Mouse (Mus musculus): ENCODE results near the gene Psma6. TPM values are rescaled to one million over a fixed set of nuclear protein-coding genes. Genes with fewer than 3 reads are reported as not detected.

Gene Psma6
- polyA plus RNA-seq, 1 experiment from 2014 or later = 373 TPM

- H3K9me3 ChIP-seq (replicated peaks; ENCODE audit: control insufficient read depth, low read length) = no peaks in the 10 kb centered on the region
- peak overlapping the region; percentile 82 for H3K27ac ChIP-seq (ENCODE audit: low read length)
- H3K27me3 ChIP-seq (ENCODE audit: control insufficient read depth, insufficient read depth, low read length) = no peaks in the 10 kb centered on the region
- WGBS = 1% methylated on average over 20 of the region's 20 CpGs
- H3K36me3 ChIP-seq (ENCODE audit: control insufficient read depth, insufficient read depth, low read length) = no peaks in the 10 kb centered on the region
- H3K9ac ChIP-seq (ENCODE audit: low read length) = peak overlapping the region; percentile 96
- H3K4me1 ChIP-seq (ENCODE audit: control insufficient read depth, insufficient read depth, low read length) = peaks cover 14% of the 10 kb centered on the region
- ATAC-seq (ENCODE audit: insufficient read depth, low FRiP score) = 0 out of 2 replicates have a peak, but pooled peaks have one; percentile 1
- peak overlapping the region; percentile 92 for H3K4me3 ChIP-seq (replicated peaks; ENCODE audit: low read length)
- H3K4me2 ChIP-seq (ENCODE audit: low read depth, low read length) = peak overlapping the region; percentile 73
Observed at GRCm38 (mm10) chr12:55399128-55399677, 15.2 kb downstream of the Psma6 start.

DNA sequence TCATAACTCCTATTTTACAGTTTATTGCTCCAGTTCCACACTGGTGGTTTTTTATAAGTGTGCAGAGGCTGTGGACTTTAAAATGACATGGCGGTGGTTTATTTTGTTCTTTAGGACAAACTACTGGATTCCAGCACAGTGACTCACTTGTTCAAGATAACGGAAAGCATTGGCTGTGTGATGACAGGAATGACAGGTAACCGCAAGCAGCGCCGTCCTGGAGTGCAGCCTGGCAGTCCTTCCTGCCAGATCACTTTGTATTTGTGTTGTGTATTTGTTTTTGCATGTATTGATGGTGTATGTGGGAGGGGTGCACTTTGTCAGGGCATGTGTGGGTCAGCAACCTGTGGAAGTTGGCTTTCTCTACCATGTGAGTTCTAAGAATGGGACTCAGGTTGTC, 23.9 kb downstream of the Psma6 start:
- peaks cover 11% of the 10 kb centered on the region for H3K36me3 ChIP-seq (ENCODE audit: control insufficient read depth, insufficient read depth, low read length)
- H3K4me2 ChIP-seq (ENCODE audit: low read depth, low read length) = no peak overlapping the region
- no peaks in the 10 kb centered on the region for H3K9me3 ChIP-seq (replicated peaks; ENCODE audit: control insufficient read depth, low read length)
- no peak for ATAC-seq (ENCODE audit: insufficient read depth, low FRiP score)
- H3K27ac ChIP-seq (ENCODE audit: low read length) = no peak overlapping the region
- WGBS = 71% methylated on average over 5 of the region's 5 CpGs
- H3K4me3 ChIP-seq (replicated peaks; ENCODE audit: low read length) = no peak overlapping the region
- H3K9ac ChIP-seq (ENCODE audit: low read length) = no peak overlapping the region
- no peaks in the 10 kb centered on the region for H3K27me3 ChIP-seq (ENCODE audit: control insufficient read depth, insufficient read depth, low read length)
- no peaks in the 10 kb centered on the region for H3K4me1 ChIP-seq (ENCODE audit: control insufficient read depth, insufficient read depth, low read length)

DNA sequence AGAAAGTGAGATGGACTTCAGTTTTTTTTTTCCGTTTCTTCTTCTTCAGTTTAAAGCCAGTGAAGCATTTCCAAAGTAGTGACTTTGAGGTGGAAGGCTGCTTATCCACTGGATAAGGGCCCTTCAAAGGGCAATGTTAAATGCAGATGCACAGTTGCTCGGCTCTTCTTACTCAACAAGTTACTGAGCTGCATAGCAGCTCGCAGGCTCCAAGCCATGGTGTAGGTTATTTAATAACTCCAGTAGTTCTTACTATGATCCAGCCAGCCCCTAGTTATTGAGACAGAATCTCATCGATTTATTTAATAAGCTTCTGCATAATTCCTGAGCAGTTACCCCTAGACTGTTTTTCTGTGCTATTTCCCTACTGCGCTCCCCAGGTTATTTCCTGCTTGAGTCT, 31.2 kb downstream of the Psma6 start:
- ATAC-seq (ENCODE audit: insufficient read depth, low FRiP score) = no peak
- whole genome bisulfite sequencing = 96% methylated on average over 5 of the region's 5 CpGs
- peaks cover 31% of the 10 kb centered on the region for H3K36me3 ChIP-seq (ENCODE audit: control insufficient read depth, insufficient read depth, low read length)

DNA sequence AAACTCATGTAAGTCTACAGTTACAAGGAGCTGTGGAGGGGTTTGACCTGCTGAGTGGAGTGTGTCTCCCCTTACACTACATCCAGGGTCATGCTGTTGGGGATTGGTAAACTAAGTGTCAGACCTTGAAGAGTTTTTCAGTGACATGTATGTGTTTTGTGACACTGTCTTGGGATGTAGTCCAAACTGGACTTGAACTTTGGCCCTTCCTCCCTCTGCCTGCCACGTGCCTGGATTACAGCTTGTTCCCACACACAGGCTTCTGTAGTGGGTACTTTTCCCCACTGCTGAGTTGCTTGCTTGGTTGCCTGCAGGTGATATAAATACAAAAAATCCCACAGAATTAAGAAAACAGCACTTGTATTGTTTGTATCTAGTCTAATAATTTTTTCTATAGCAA, 31.7 kb downstream of the Psma6 start:
- H3K27me3 ChIP-seq (ENCODE audit: control insufficient read depth, insufficient read depth, low read length) = no peaks in the 10 kb centered on the region
- WGBS = 52% methylated on average over 1 of the region's 1 CpGs
- H3K9me3 ChIP-seq (replicated peaks; ENCODE audit: control insufficient read depth, low read length) = no peaks in the 10 kb centered on the region
- H3K4me1 ChIP-seq (ENCODE audit: control insufficient read depth, insufficient read depth, low read length) = no peaks in the 10 kb centered on the region
- H3K36me3 ChIP-seq (ENCODE audit: control insufficient read depth, insufficient read depth, low read length) = peaks cover 32% of the 10 kb centered on the region
- H3K27ac ChIP-seq (ENCODE audit: low read length) = no peak overlapping the region
- H3K4me3 ChIP-seq (replicated peaks; ENCODE audit: low read length) = no peak overlapping the region
- no peak for ATAC-seq (ENCODE audit: insufficient read depth, low FRiP score)
- no peak overlapping the region for H3K4me2 ChIP-seq (ENCODE audit: low read depth, low read length)
- no peak overlapping the region for H3K9ac ChIP-seq (ENCODE audit: low read length)

More for the DNA sequence above, 31.2 kb downstream of the Psma6 start:
- H3K9me3 ChIP-seq (replicated peaks; ENCODE audit: control insufficient read depth, low read length) = no peaks in the 10 kb centered on the region
- H3K4me3 ChIP-seq (replicated peaks; ENCODE audit: low read length) = no peak overlapping the region
- H3K27me3 ChIP-seq (ENCODE audit: control insufficient read depth, insufficient read depth, low read length) = no peaks in the 10 kb centered on the region
- H3K9ac ChIP-seq (ENCODE audit: low read length) = no peak overlapping the region
- H3K4me1 ChIP-seq (ENCODE audit: control insufficient read depth, insufficient read depth, low read length) = no peaks in the 10 kb centered on the region
- no peak overlapping the region for H3K4me2 ChIP-seq (ENCODE audit: low read depth, low read length)
- no peak overlapping the region for H3K27ac ChIP-seq (ENCODE audit: low read length)

- WGBS = 91% methylated on average over 24 of the region's 24 CpGs
- ATAC-seq (ENCODE audit: insufficient read depth, low FRiP score) = no peak
- H3K4me1 ChIP-seq (ENCODE audit: control insufficient read depth, insufficient read depth, low read length) = no peaks in the 10 kb centered on the region
- H3K36me3 ChIP-seq (ENCODE audit: control insufficient read depth, insufficient read depth, low read length) = peaks cover 21% of the 10 kb centered on the region
- H3K9ac ChIP-seq (ENCODE audit: low read length) = no peak overlapping the region
- no peak overlapping the region for H3K4me3 ChIP-seq (replicated peaks; ENCODE audit: low read length)
- no peak overlapping the region for H3K27ac ChIP-seq (ENCODE audit: low read length)
- H3K4me2 ChIP-seq (ENCODE audit: low read depth, low read length) = no peak overlapping the region
- no peaks in the 10 kb centered on the region for H3K9me3 ChIP-seq (replicated peaks; ENCODE audit: control insufficient read depth, low read length)
- no peaks in the 10 kb centered on the region for H3K27me3 ChIP-seq (ENCODE audit: control insufficient read depth, insufficient read depth, low read length)
Observed at GRCm38 (mm10) chr12:55420220-55420619, 36.2 kb downstream of the Psma6 start.

DNA sequence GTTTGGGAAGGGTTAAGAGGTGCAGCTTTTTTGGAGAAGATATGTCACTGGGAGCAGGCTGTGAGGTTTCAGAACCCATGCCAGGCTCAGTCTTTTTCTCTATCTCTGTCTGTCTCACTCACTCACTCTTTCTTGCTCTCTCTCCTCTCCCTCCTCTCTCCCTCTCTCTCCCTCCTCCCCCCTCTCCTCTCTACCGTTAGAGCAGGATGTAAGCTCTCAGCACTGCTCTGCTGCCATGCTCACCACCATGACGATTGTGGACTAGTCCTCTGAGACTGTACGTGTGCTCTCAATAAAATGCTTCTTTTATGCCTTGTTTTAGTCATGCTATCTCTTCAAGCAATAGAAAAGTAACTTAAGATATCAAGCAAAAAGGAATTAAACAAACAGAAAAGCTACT, 38.0 kb downstream of the Psma6 start:
- Histone ChIP-seq H3K9me3 (replicated peaks; ENCODE audit: control insufficient read depth, low read length) (no peaks in the 10 kb centered on the region), H3K9ac (ENCODE audit: low read length) (no peak overlapping the region), H3K4me2 (ENCODE audit: low read depth, low read length) (no peak overlapping the region), H3K36me3 (ENCODE audit: control insufficient read depth, insufficient read depth, low read length) (peaks cover 17% of the 10 kb centered on the region), H3K27me3 (ENCODE audit: control insufficient read depth, insufficient read depth, low read length) (no peaks in the 10 kb centered on the region), H3K4me3 (replicated peaks; ENCODE audit: low read length) (no peak overlapping the region), H3K27ac (ENCODE audit: low read length) (no peak overlapping the region), H3K4me1 (ENCODE audit: control insufficient read depth, insufficient read depth, low read length) (no peaks in the 10 kb centered on the region)
- no peak for ATAC-seq (ENCODE audit: insufficient read depth, low FRiP score)
- 25% methylated on average over 3 of the region's 3 CpGs for WGBS

DNA sequence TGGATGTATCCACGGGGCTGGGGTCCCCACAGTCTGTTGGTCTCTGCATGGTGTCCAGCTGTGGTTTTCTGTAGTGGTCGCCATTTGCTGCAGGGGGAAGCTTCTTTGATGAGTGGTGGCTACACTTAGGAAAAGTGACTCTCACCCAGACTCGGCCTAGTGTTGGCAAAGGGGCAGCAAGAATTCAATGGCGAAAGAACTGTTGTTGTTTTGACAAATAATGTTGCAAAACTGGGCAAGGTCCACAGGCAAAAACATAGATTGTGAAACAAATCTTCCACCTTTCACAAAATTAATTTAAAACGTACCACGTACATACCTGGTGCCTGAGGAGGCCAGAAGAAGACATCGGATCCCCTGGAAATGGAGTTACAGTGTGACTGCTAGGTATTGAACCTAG, 42.3 kb downstream of the Psma6 start:
- Histone ChIP-seq H3K9me3 (replicated peaks; ENCODE audit: control insufficient read depth, low read length) (no peaks in the 10 kb centered on the region), H3K9ac (ENCODE audit: low read length) (no peak overlapping the region), H3K27me3 (ENCODE audit: control insufficient read depth, insufficient read depth, low read length) (no peaks in the 10 kb centered on the region), H3K4me3 (replicated peaks; ENCODE audit: low read length) (no peak overlapping the region), H3K27ac (ENCODE audit: low read length) (no peak overlapping the region), H3K4me1 (ENCODE audit: control insufficient read depth, insufficient read depth, low read length) (no peaks in the 10 kb centered on the region), H3K4me2 (ENCODE audit: low read depth, low read length) (no peak overlapping the region), H3K36me3 (ENCODE audit: control insufficient read depth, insufficient read depth, low read length) (no peaks in the 10 kb centered on the region)
- ATAC-seq (ENCODE audit: insufficient read depth, low FRiP score) = no peak
- WGBS = 93% methylated on average over 7 of the region's 7 CpGs

DNA sequence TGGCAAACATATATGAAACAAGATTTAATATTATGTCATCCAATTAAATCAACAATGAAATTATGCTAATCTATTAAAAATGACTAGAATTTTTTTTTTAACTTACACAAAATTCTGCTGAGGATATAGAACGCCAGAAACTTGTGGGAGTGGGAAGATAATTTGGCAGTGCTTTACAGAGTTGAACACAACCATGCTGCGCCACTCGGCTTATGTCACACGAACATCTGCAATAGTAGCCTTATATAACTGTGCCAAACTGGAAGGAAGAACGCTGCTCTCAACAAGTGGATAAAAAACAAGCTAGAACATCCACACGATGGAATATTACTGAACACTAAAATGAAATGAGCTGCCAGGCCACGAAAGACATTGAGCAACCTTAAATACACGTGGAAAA, 45.2 kb downstream of the Psma6 start:
- Histone ChIP-seq H3K9me3 (replicated peaks; ENCODE audit: control insufficient read depth, low read length) (no peaks in the 10 kb centered on the region), H3K9ac (ENCODE audit: low read length) (no peak overlapping the region), H3K27ac (ENCODE audit: low read length) (no peak overlapping the region), H3K27me3 (ENCODE audit: control insufficient read depth, insufficient read depth, low read length) (no peaks in the 10 kb centered on the region), H3K36me3 (ENCODE audit: control insufficient read depth, insufficient read depth, low read length) (no peaks in the 10 kb centered on the region), H3K4me3 (replicated peaks; ENCODE audit: low read length) (no peak overlapping the region), H3K4me2 (ENCODE audit: low read depth, low read length) (no peak overlapping the region), H3K4me1 (ENCODE audit: control insufficient read depth, insufficient read depth, low read length) (0 out of 2 replicates have a peak, but pooled peaks cover 2% of the 10 kb centered on the region)
- WGBS = 78% methylated on average over 8 of the region's 8 CpGs
- ATAC-seq (ENCODE audit: insufficient read depth, low FRiP score) = no peak

GRCm38 (mm10) chr12:55429956-55430355, 45.9 kb downstream of the Psma6 start:
- Histone ChIP-seq H3K27me3 (ENCODE audit: control insufficient read depth, insufficient read depth, low read length) (no peaks in the 10 kb centered on the region), H3K4me3 (replicated peaks; ENCODE audit: low read length) (no peak overlapping the region), H3K9me3 (replicated peaks; ENCODE audit: control insufficient read depth, low read length) (no peaks in the 10 kb centered on the region), H3K4me2 (ENCODE audit: low read depth, low read length) (no peak overlapping the region), H3K36me3 (ENCODE audit: control insufficient read depth, insufficient read depth, low read length) (no peaks in the 10 kb centered on the region), H3K4me1 (ENCODE audit: control insufficient read depth, insufficient read depth, low read length) (0 out of 2 replicates have a peak, but pooled peaks cover 2% of the 10 kb centered on the region), H3K27ac (ENCODE audit: low read length) (no peak overlapping the region), H3K9ac (ENCODE audit: low read length) (no peak overlapping the region)
- WGBS = 84% methylated on average over 4 of the region's 4 CpGs
- ATAC-seq (ENCODE audit: insufficient read depth, low FRiP score) = no peak

Data from stomach, embryonic 16.5 days (tissue).